Mouse (Mus musculus) C2C12 (cell line): ENCODE results near the gene Nufip2. TPM values are rescaled to one million over a fixed set of nuclear protein-coding genes. Genes with fewer than 3 reads are reported as not detected.
A peak's percentile ranks its signal among the peaks of the same experiment; 100 is the strongest.

Source experiments
- H3K27me3 ChIP-seq: one replicate; pipeline ENCODE4 v1.6.1; 2011; ENCODE audit not compliant: control insufficient read depth, insufficient read depth, insufficient read length
- H3K36me3 ChIP-seq: one replicate; pipeline ENCODE4 v1.6.1; 2011; ENCODE audit not compliant: control insufficient read depth, insufficient read depth
- H3K4me3 ChIP-seq: one replicate; pipeline ENCODE4 v1.5.1; 2011; ENCODE audit warnings: mild to moderate bottlenecking, control low read depth; ENCODE audit not compliant: poor library complexity, insufficient read depth, severe bottlenecking
- H3K79me2 ChIP-seq: one replicate; pipeline ENCODE4 v1.6.1; 2011; ENCODE audit not compliant: control insufficient read depth, insufficient read depth
- H3K79me3 ChIP-seq: one replicate; pipeline ENCODE4 v1.6.1; 2011; ENCODE audit warnings: low read depth, control low read depth
- H3ac ChIP-seq: one replicate; pipeline ENCODE3; 2011; ENCODE audit warnings: low read depth; ENCODE audit not compliant: control insufficient read depth, insufficient read length
- CEBPB ChIP-seq: IDR thresholded peaks from one replicate; pipeline ENCODE4 v1.6.1; 2011; ENCODE audit warnings: low read depth, mild to moderate bottlenecking, control low read depth, moderate library complexity
- CTCF ChIP-seq: IDR thresholded peaks from one replicate; pipeline ENCODE4 v1.5.1; 2011; ENCODE audit not compliant: control insufficient read depth, insufficient read depth, insufficient read length
- FOSL1 ChIP-seq: IDR thresholded peaks from one replicate; pipeline ENCODE4 v1.8.0; 2011; ENCODE audit warnings: mild to moderate bottlenecking, low read length; ENCODE audit not compliant: poor library complexity, insufficient read depth, severe bottlenecking
- MAX ChIP-seq: IDR thresholded peaks from one replicate; pipeline ENCODE4 v1.6.1; 2011; ENCODE audit warnings: mild to moderate bottlenecking, control low read depth
- MYOD1 ChIP-seq: IDR thresholded peaks from one replicate; pipeline ENCODE4 v1.6.1; 2011; ENCODE audit warnings: low read depth; ENCODE audit not compliant: control insufficient read depth, insufficient read length
- MYOG ChIP-seq: IDR thresholded peaks from one replicate; pipeline ENCODE4 v1.6.1; 2011; ENCODE audit not compliant: control insufficient read depth, insufficient read length; ENCODE audit errors: extremely low read depth
- USF1 ChIP-seq: IDR thresholded peaks from one replicate; pipeline ENCODE4 v1.6.1; 2011; ENCODE audit warnings: low read depth, mild to moderate bottlenecking, control low read depth, moderate library complexity
- polyA plus RNA-seq: library from polyadenylated mRNA; unstranded; fragments of >200 nt; fragmentation: generic; extraction: Trizol; gene quantifications from one replicate; pipeline ENCODE4 v1.2.1, GENCODE M21; 2012; ENCODE audit warnings: missing spikeins

Gene Nufip2
- polyA plus RNA-seq, 1 experiment = 12.0 TPM

- TF ChIP-seq FOSL1 = no peak
- no peak for TF ChIP-seq MYOD1
- TF ChIP-seq CEBPB = no peak
- no peak for TF ChIP-seq MAX
- TF ChIP-seq CTCF = no peak
- no peak for TF ChIP-seq USF1
- TF ChIP-seq MYOG = no peak
- Histone ChIP-seq H3K4me3 (no peak overlapping the region), H3K36me3 (peaks cover 13% of the 10 kb centered on the region), H3ac (no peak overlapping the region), H3K79me2 (peaks cover 100% of the 10 kb centered on the region), H3K27me3 (no peaks in the 10 kb centered on the region), H3K79me3 (peaks cover 71% of the 10 kb centered on the region)
These were observed 83.5 kb downstream of the Nufip2 start for GRCm38 (mm10) chr11:77769496-77769895.

- TF ChIP-seq CTCF (no peak), MAX (no peak), MYOG (no peak), USF1 (no peak), MYOD1 (no peak), CEBPB (no peak), FOSL1 (no peak)
- Histone ChIP-seq H3K36me3 (peaks cover 13% of the 10 kb centered on the region), H3K79me2 (peaks cover 99% of the 10 kb centered on the region), H3K4me3 (no peak overlapping the region), H3K79me3 (peaks cover 68% of the 10 kb centered on the region), H3ac (no peak overlapping the region), H3K27me3 (no peaks in the 10 kb centered on the region)
These were observed 84.4 kb downstream of the Nufip2 start for GRCm38 (mm10) chr11:77770346-77770745.

GRCm38 (mm10) chr11:77771879-77772713, 86.1 kb downstream of the Nufip2 start:
- H3K79me3 ChIP-seq = peaks cover 70% of the 10 kb centered on the region
- TF ChIP-seq CTCF (no peak), FOSL1 (no peak), MYOG (no peak), USF1 (no peak), CEBPB (no peak), MYOD1 (no peak), MAX (no peak)

GRCm38 (mm10) chr11:77775701-77776400, 89.9 kb downstream of the Nufip2 start:
- Histone ChIP-seq H3K36me3 (peaks cover 30% of the 10 kb centered on the region), H3K79me2 (peaks cover 99% of the 10 kb centered on the region), H3K79me3 (peaks cover 60% of the 10 kb centered on the region), H3K27me3 (no peaks in the 10 kb centered on the region), H3ac (no peak overlapping the region), H3K4me3 (no peak overlapping the region)
- TF ChIP-seq MYOD1 (no peak), USF1 (no peak), MAX (no peak), MYOG (no peak), FOSL1 (no peak), CEBPB (no peak), CTCF (no peak)

More at GRCm38 (mm10) chr11:77771879-77772713, 86.1 kb downstream of the Nufip2 start:
- peak overlapping the region; percentile 38 for H3ac ChIP-seq
- no peak overlapping the region for H3K4me3 ChIP-seq
- H3K36me3 ChIP-seq = peaks cover 14% of the 10 kb centered on the region
- H3K27me3 ChIP-seq = no peaks in the 10 kb centered on the region
- peaks cover 99% of the 10 kb centered on the region for H3K79me2 ChIP-seq

GRCm38 (mm10) chr11:77777436-77777835, 91.5 kb downstream of the Nufip2 start:
- H3K79me3 ChIP-seq = peaks cover 54% of the 10 kb centered on the region
- H3ac ChIP-seq = no peak overlapping the region
- H3K79me2 ChIP-seq = peaks cover 94% of the 10 kb centered on the region
- H3K27me3 ChIP-seq = no peaks in the 10 kb centered on the region
- no peak overlapping the region for H3K4me3 ChIP-seq
- TF ChIP-seq CEBPB (no peak), MYOD1 (no peak), MYOG (no peak), USF1 (no peak), FOSL1 (no peak), MAX (no peak)
- H3K36me3 ChIP-seq = peaks cover 30% of the 10 kb centered on the region

- peaks cover 26% of the 10 kb centered on the region for H3K36me3 ChIP-seq
- H3K27me3 ChIP-seq = no peaks in the 10 kb centered on the region
- no peak overlapping the region for H3ac ChIP-seq
These were observed 92.0 kb downstream of the Nufip2 start for GRCm38 (mm10) chr11:77777937-77778336.

More at GRCm38 (mm10) chr11:77777937-77778336, 92.0 kb downstream of the Nufip2 start:
- Histone ChIP-seq H3K79me2 (peaks cover 92% of the 10 kb centered on the region), H3K79me3 (peaks cover 51% of the 10 kb centered on the region), H3K4me3 (no peak overlapping the region)
- TF ChIP-seq MYOD1 (no peak), FOSL1 (no peak), MYOG (no peak), CTCF (no peak), CEBPB (no peak), USF1 (no peak), MAX (no peak)
